Mouse (Mus musculus) neural tube, embryonic 13.5 days (tissue): ENCODE data around the gene Rxra. TPM values are rescaled to one million over a fixed set of nuclear protein-coding genes. Genes with fewer than 3 reads are reported as not detected.

Experiments used
- ATAC-seq: fragments of 200-750 bp; cut with Nextera tagmentation; 2 replicates; pipeline ENCODE4 v1.8.0; 2017; ENCODE audit warnings: low read depth, mild to moderate bottlenecking, moderate TSS enrichment, moderate library complexity
- H3K27ac ChIP-seq: fragments of 300-500 bp; sonication (generic); replicated peaks from 2 replicates; pipeline ENCODE4 v1.5.1; 2015; ENCODE audit warnings: moderate library complexity, mild to moderate bottlenecking, inconsistent platforms
- H3K27me3 ChIP-seq: fragments of 300-500 bp; sonication (generic); 2 replicates; pipeline ENCODE4 v1.6.1; 2015; ENCODE audit warnings: mild to moderate bottlenecking, inconsistent platforms
- H3K36me3 ChIP-seq: fragments of 300-500 bp; sonication (generic); 2 replicates; pipeline ENCODE4 v1.6.1; 2015; ENCODE audit warnings: mild to moderate bottlenecking, inconsistent platforms
- H3K4me1 ChIP-seq: fragments of 300-500 bp; sonication (generic); replicated peaks from 2 replicates; pipeline ENCODE4 v1.6.1; 2015; ENCODE audit warnings: inconsistent platforms
- H3K4me2 ChIP-seq: fragments of 300-500 bp; sonication (generic); 2 replicates; pipeline ENCODE4 v1.6.1; 2015; ENCODE audit warnings: inconsistent platforms, mild to moderate bottlenecking, moderate library complexity
- H3K4me3 ChIP-seq: fragments of 300-500 bp; sonication (generic); 2 replicates; pipeline ENCODE4 v1.5.1; 2015; ENCODE audit warnings: mild to moderate bottlenecking, inconsistent platforms
- H3K9ac ChIP-seq: fragments of 300-500 bp; sonication (generic); 2 replicates; pipeline ENCODE4 v1.6.1; 2015; ENCODE audit warnings: moderate library complexity, mild to moderate bottlenecking, inconsistent platforms
- H3K9me3 ChIP-seq: fragments of 300-500 bp; sonication (generic); 2 replicates; pipeline ENCODE4 v1.6.1; 2016; ENCODE audit warnings: inconsistent platforms
- WGBS: fragments of 180-500 bp; shearing (Covaris S2); methylation state at CpG from one replicate; pipeline ENCODE4 v1.1.7; 2015; 5-methylcytosine and 5-hydroxymethylcytosine counted together
- polyA plus RNA-seq: library from polyadenylated mRNA; unstranded; fragments of >200 nt; fragmentation: Nextera tagmentation; extraction: Ambion mirVana; gene quantifications from 2 replicates; pipeline ENCODE4 v1.2.1, GENCODE M21; 2015

Gene Rxra
- 3.2 and 4.7 TPM in 2 replicates for polyA plus RNA-seq

- WGBS: 3% methylated on average over 16 of the region's 16 CpGs
- ATAC-seq: no peak
- peak within 1 kb of the TSS; percentile 73 for H3K4me3 ChIP-seq
- H3K36me3 ChIP-seq: no peaks in the 10 kb centered on the region
- peaks cover 64% of the 10 kb centered on the region for H3K4me1 ChIP-seq
- peak within 1 kb of the TSS; percentile 87 for H3K27ac ChIP-seq
- H3K9me3 ChIP-seq: no peaks in the 10 kb centered on the region
- H3K9ac ChIP-seq: peak within 1 kb of the TSS; percentile 89
- peaks cover 11% of the 10 kb centered on the region for H3K27me3 ChIP-seq
- peak within 1 kb of the TSS; percentile 82 for H3K4me2 ChIP-seq
Measured at GRCm38 (mm10) chr2:27676106-27676477, at the start of gene Rxra. Rxra (plus strand) TSS chr2:27676440.

DNA sequence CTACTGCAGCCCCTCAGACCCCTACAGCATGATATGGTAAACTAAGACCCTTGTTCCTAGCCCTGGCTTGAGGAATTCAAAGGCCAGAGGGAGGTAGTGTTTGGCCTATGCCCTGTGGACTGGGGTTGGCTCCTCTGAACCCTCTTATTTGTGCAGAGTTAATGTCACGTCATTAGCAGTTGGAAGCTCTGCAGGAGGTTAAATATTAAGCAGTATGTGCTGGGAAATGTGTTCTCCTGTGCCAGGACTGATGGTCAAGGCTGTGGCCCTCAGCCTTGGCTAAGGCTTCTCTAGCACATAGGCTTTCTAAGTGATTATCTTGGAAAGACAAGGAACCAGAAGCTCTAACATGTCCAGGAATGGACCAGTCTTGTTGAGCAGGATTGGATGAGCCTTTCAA lies 49.6 kb upstream of the Rxra start:
- H3K4me2 ChIP-seq: no peak overlapping the region
- no peak overlapping the region for H3K4me3 ChIP-seq
- no peak overlapping the region for H3K27ac ChIP-seq
- H3K9ac ChIP-seq: no peak overlapping the region
- no peaks in the 10 kb centered on the region for H3K4me1 ChIP-seq
- no peaks in the 10 kb centered on the region for H3K27me3 ChIP-seq
- ATAC-seq: no peak
- WGBS: 58% methylated on average over 1 of the region's 1 CpGs
- H3K36me3 ChIP-seq: no peaks in the 10 kb centered on the region
- H3K9me3 ChIP-seq: no peaks in the 10 kb centered on the region

GRCm38 (mm10) chr2:27630601-27631285 lies 45.5 kb upstream of the Rxra start:
- H3K4me1 ChIP-seq: peaks cover 14% of the 10 kb centered on the region
- H3K27ac ChIP-seq: no peak overlapping the region
- 80% methylated on average over 3 of the region's 3 CpGs for WGBS
- no peak overlapping the region for H3K4me3 ChIP-seq
- no peak for ATAC-seq
- no peak overlapping the region for H3K9ac ChIP-seq
- H3K9me3 ChIP-seq: no peaks in the 10 kb centered on the region
- H3K4me2 ChIP-seq: no peak overlapping the region
- no peaks in the 10 kb centered on the region for H3K27me3 ChIP-seq
- no peaks in the 10 kb centered on the region for H3K36me3 ChIP-seq

- H3K9me3 ChIP-seq: no peaks in the 10 kb centered on the region
- no peak overlapping the region for H3K27ac ChIP-seq
- H3K36me3 ChIP-seq: no peaks in the 10 kb centered on the region
- peaks cover 15% of the 10 kb centered on the region for H3K4me1 ChIP-seq
- H3K4me2 ChIP-seq: no peak overlapping the region
- 80% methylated on average over 2 of the region's 2 CpGs for whole genome bisulfite sequencing
- no peak overlapping the region for H3K4me3 ChIP-seq
- no peak for ATAC-seq
- H3K9ac ChIP-seq: no peak overlapping the region
- peaks cover 11% of the 10 kb centered on the region; the same call in 1 of the 2 replicates for H3K27me3 ChIP-seq
Measured at GRCm38 (mm10) chr2:27633471-27633870, 42.8 kb upstream of the Rxra start.

- H3K9ac ChIP-seq: no peak overlapping the region
- peaks cover 11% of the 10 kb centered on the region; the same call in 1 of the 2 replicates for H3K27me3 ChIP-seq
- H3K4me2 ChIP-seq: no peak overlapping the region
- H3K4me1 ChIP-seq: peaks cover 15% of the 10 kb centered on the region
- H3K4me3 ChIP-seq: no peak overlapping the region
- H3K27ac ChIP-seq: no peak overlapping the region
- 6% methylated on average over 1 of the region's 1 CpGs for WGBS
- ATAC-seq: no peak
- H3K36me3 ChIP-seq: no peaks in the 10 kb centered on the region
- no peaks in the 10 kb centered on the region for H3K9me3 ChIP-seq
Measured at GRCm38 (mm10) chr2:27634018-27634417, 42.2 kb upstream of the Rxra start.

GRCm38 (mm10) chr2:27635147-27635738 lies 41.0 kb upstream of the Rxra start:
- Histone ChIP-seq H3K36me3 (no peaks in the 10 kb centered on the region), H3K27me3 (peaks cover 11% of the 10 kb centered on the region; the same call in 1 of the 2 replicates), H3K4me1 (peaks cover 15% of the 10 kb centered on the region), H3K9me3 (no peaks in the 10 kb centered on the region), H3K4me3 (no peak overlapping the region), H3K27ac (no peak overlapping the region), H3K9ac (no peak overlapping the region), H3K4me2 (no peak overlapping the region)
- ATAC-seq: no peak
- WGBS: 66% methylated on average over 13 of the region's 13 CpGs

GRCm38 (mm10) chr2:27636796-27637195 lies 39.4 kb upstream of the Rxra start:
- 71% methylated on average over 1 of the region's 1 CpGs for WGBS
- no peak overlapping the region for H3K4me2 ChIP-seq
- no peak overlapping the region for H3K27ac ChIP-seq
- H3K9me3 ChIP-seq: no peaks in the 10 kb centered on the region
- ATAC-seq: no peak
- peaks cover 11% of the 10 kb centered on the region; the same call in 1 of the 2 replicates for H3K27me3 ChIP-seq
- H3K4me3 ChIP-seq: no peak overlapping the region
- no peak overlapping the region for H3K9ac ChIP-seq
- H3K36me3 ChIP-seq: no peaks in the 10 kb centered on the region
- peaks cover 29% of the 10 kb centered on the region for H3K4me1 ChIP-seq

DNA sequence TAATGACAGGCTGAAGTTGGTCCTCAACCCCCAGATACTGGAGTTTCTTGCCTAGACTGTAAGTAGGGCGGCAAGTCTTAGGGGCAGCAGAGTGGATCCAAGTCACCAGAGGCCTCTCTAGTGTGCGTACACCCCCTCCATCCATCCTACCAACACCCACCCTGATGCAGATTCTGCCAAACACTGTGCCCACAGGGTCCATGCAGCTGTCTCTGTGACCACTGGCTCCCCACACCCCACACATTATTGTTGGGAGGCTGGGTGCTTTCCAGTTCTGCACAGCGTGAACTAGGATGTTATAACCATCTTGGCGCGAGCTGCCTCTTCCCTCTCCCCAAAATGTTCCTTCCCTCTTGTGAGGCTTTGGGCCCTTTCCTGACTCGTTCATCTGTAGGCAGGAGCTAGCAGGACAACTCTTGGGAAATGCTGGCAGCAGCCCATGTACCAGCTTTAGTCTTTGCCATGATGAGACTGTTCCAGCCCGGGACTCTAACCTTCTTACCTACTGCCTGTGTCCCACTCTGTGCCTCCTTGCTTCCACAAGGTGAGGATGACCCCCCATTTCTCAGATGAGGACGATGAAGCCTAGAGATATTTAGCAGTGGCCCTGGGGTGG lies 38.9 kb upstream of the Rxra start:
- peaks cover 30% of the 10 kb centered on the region for H3K4me1 ChIP-seq
- no peak overlapping the region for H3K27ac ChIP-seq
- H3K9ac ChIP-seq: no peak overlapping the region
- H3K36me3 ChIP-seq: no peaks in the 10 kb centered on the region
- no peak for ATAC-seq
- no peak overlapping the region for H3K4me2 ChIP-seq
- peaks cover 11% of the 10 kb centered on the region; the same call in 1 of the 2 replicates for H3K27me3 ChIP-seq
- no peak overlapping the region for H3K4me3 ChIP-seq
- 84% methylated on average over 8 of the region's 8 CpGs for WGBS
- no peaks in the 10 kb centered on the region for H3K9me3 ChIP-seq

- ATAC-seq: no peak
Measured at GRCm38 (mm10) chr2:27639631-27640334, 36.5 kb upstream of the Rxra start.

DNA sequence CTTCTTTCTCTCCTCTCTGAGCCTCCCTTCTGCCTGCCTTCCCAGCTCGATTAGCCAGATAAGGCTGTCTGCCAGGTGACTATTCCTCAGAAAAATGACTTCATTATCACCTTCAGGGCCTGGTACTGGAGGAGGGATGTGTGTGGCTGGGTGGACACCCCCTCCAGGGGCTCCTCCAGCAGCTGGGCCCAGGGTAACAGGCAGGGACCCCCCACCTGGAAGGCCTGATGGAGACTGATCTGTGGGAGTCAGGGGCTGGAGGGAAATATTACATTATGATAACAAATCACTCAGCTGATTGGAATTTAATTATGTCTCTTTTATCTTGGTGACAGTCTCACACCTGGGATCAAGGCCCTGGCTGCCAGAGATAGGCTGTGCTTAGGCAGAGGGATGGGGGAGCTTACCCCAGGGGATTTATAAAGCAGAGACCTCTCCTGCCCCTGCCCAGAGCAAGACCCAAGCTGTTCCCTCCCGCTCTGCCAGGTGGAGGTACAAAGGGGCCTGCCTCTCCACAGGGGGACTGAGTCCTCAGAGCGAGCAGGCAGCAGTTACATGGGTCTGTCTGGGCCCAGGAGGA lies 35.2 kb upstream of the Rxra start:
- Histone ChIP-seq H3K4me2 (no peak overlapping the region), H3K27ac (peak overlapping the region; percentile 46), H3K4me3 (no peak overlapping the region), H3K4me1 (peaks cover 20% of the 10 kb centered on the region), H3K9ac (0 out of 2 replicates have a peak overlapping the region, but pooled peaks have one; percentile 34), H3K36me3 (no peaks in the 10 kb centered on the region), H3K27me3 (peaks cover 16% of the 10 kb centered on the region), H3K9me3 (no peaks in the 10 kb centered on the region)
- 33% methylated on average over 3 of the region's 3 CpGs for WGBS
- peak; percentile 79 for ATAC-seq

More at GRCm38 (mm10) chr2:27639631-27640334, 36.5 kb upstream of the Rxra start:
- Histone ChIP-seq H3K4me3 (no peak overlapping the region), H3K9ac (no peak overlapping the region), H3K4me1 (peaks cover 27% of the 10 kb centered on the region), H3K9me3 (no peaks in the 10 kb centered on the region), H3K36me3 (no peaks in the 10 kb centered on the region), H3K27me3 (peaks cover 16% of the 10 kb centered on the region), H3K27ac (no peak overlapping the region), H3K4me2 (no peak overlapping the region)
- 91% methylated on average over 5 of the region's 5 CpGs for WGBS

GRCm38 (mm10) chr2:27644547-27645120 lies 31.6 kb upstream of the Rxra start:
- Histone ChIP-seq H3K9ac (no peak overlapping the region), H3K27me3 (peaks cover 5% of the 10 kb centered on the region), H3K9me3 (no peaks in the 10 kb centered on the region), H3K4me3 (no peak overlapping the region), H3K4me2 (no peak overlapping the region), H3K4me1 (peaks cover 20% of the 10 kb centered on the region), H3K36me3 (no peaks in the 10 kb centered on the region), H3K27ac (no peak overlapping the region)
- no peak for ATAC-seq
- 30% methylated on average over 5 of the region's 5 CpGs for WGBS
